25 mouse cellular contexts compared by ENCODE assay signal in genomic region chr10:84294422-84294821, GRCm38 (mm10).
"Had no signal": no experiment of that assay in that cellular context is flagged by ENCODE, and none has a peak within 500 bp of the region (broad histone marks: within the 10 kb centered on the region; RNA-seq: fewer than 3 reads in every experiment).

No protein-coding gene starts in this region.

- DNase-seq: gastrocnemius, postnatal 14 days; gastrocnemius, postnatal 36 days; heart, adult 11 months; heart, adult 2 months; heart, postnatal 10 days; kidney, adult 18-20 months; kidney, adult 8-10 months; kidney, postnatal 10 days; kidney, postnatal 25 days; kidney, postnatal 4 days; liver; liver, embryonic 13.5 days; liver, postnatal 0 days had no signal

- H3K4me1 ChIP-seq: hindbrain, embryonic 13.5 days; hindbrain, embryonic 15.5 days; intestine, embryonic 15.5 days; limb, embryonic 10.5 days; limb, embryonic 12.5 days; liver, embryonic 13.5 days; liver, embryonic 15.5 days had no signal

- H3K36me3 ChIP-seq: heart, embryonic 12.5 days; hindbrain, embryonic 13.5 days; hindbrain, embryonic 15.5 days; intestine, embryonic 15.5 days; limb, embryonic 10.5 days; limb, embryonic 12.5 days; liver, embryonic 13.5 days; liver, embryonic 15.5 days had no signal

- ATAC-seq: inflammation-experienced regulatory T-cells, adult 6 months; intestine, embryonic 15.5 days; intestine, postnatal 0 days; liver, postnatal 0 days had no signal

- H3K9ac ChIP-seq: heart, embryonic 12.5 days; hindbrain, embryonic 13.5 days; hindbrain, embryonic 15.5 days; intestine, embryonic 15.5 days; limb, embryonic 12.5 days; liver, embryonic 13.5 days; liver, embryonic 15.5 days; liver, postnatal 0 days had no signal

- H3K27ac ChIP-seq: heart, adult 2 months; hindbrain, embryonic 13.5 days; hindbrain, embryonic 15.5 days; intestine, embryonic 15.5 days; layer of hippocampus, adult 2 months; left cerebral cortex, adult 2 months; limb, embryonic 10.5 days; limb, embryonic 12.5 days; liver, embryonic 13.5 days; liver, embryonic 15.5 days had no signal

- H3K4me3 ChIP-seq: heart, adult 2 months; heart, embryonic 12.5 days; hindbrain, embryonic 13.5 days; hindbrain, embryonic 15.5 days; intestine, embryonic 15.5 days; layer of hippocampus, adult 2 months; left cerebral cortex, adult 2 months; limb, embryonic 10.5 days; limb, embryonic 12.5 days; liver, embryonic 13.5 days; liver, embryonic 15.5 days had no signal

- H3K4me2 ChIP-seq: heart, embryonic 12.5 days; hindbrain, embryonic 13.5 days; hindbrain, embryonic 15.5 days; intestine, embryonic 15.5 days; limb, embryonic 12.5 days; liver, embryonic 11.5 days; liver, embryonic 13.5 days; liver, embryonic 15.5 days had no signal

- H3K9me3 ChIP-seq: heart, embryonic 12.5 days; hindbrain, embryonic 13.5 days; hindbrain, embryonic 15.5 days; intestine, embryonic 15.5 days; limb, embryonic 10.5 days; limb, embryonic 12.5 days; liver, embryonic 13.5 days; liver, embryonic 15.5 days had no signal

- H3K27me3 ChIP-seq: heart, embryonic 12.5 days; hindbrain, embryonic 13.5 days; hindbrain, embryonic 15.5 days; intestine, embryonic 15.5 days; limb, embryonic 12.5 days; liver, embryonic 13.5 days; liver, embryonic 15.5 days had no signal
